Mouse (Mus musculus): Measurements from ENCODE around the gene Evi2.

Evi2 gene

GRCm38 (mm10) chr11:79530333-79530761, at the start of gene Evi2, which contains the start of gene Evi2a:
TSS of gene Evi2 (minus strand) at chr11:79530589.
TSS of gene Evi2a (minus strand) at chr11:79530609.
- in situ Hi-C loops (cut with MboI; ENCODE audit: low pct_unique_long_range_greater_than_20kb in 1 of 2, low sequenced_read_pairs in 2 of 2, unreplicated experiment in 1 of 2): no loop called here

GRCm38 (mm10) chr11:79577741-79578140, 47.4 kb upstream of the Evi2 start:
- in situ Hi-C loops (cut with MboI; ENCODE audit: low pct_unique_long_range_greater_than_20kb in 1 of 2, low sequenced_read_pairs in 2 of 2, unreplicated experiment in 1 of 2): loop anchor here (25.0 kb wide), 2 partner anchors 110 to 335 kb away; no protein-coding TSS in a partner anchor

GRCm38 (mm10) chr11:79575383-79576073, 45.1 kb upstream of the Evi2 start:
- in situ Hi-C loops (cut with MboI; ENCODE audit: low pct_unique_long_range_greater_than_20kb in 1 of 2, low sequenced_read_pairs in 2 of 2, unreplicated experiment in 1 of 2): loop anchor here (25.0 kb wide), 2 partner anchors 112 to 337 kb away; no protein-coding TSS in a partner anchor

- in situ Hi-C loops (cut with MboI; ENCODE audit: low pct_unique_long_range_greater_than_20kb in 1 of 2, low sequenced_read_pairs in 2 of 2, unreplicated experiment in 1 of 2): no loop called here
These were observed 43.4 kb upstream of the Evi2 start for GRCm38 (mm10) chr11:79573836-79574235.

GRCm38 (mm10) chr11:79570319-79570718, 39.9 kb upstream of the Evi2 start:
- in situ Hi-C loops (cut with MboI; ENCODE audit: low pct_unique_long_range_greater_than_20kb in 1 of 2, low sequenced_read_pairs in 2 of 2, unreplicated experiment in 1 of 2): no loop called here

GRCm38 (mm10) chr11:79568197-79568911, 38.0 kb upstream of the Evi2 start:
- in situ Hi-C loops (cut with MboI; ENCODE audit: low pct_unique_long_range_greater_than_20kb in 1 of 2, low sequenced_read_pairs in 2 of 2, unreplicated experiment in 1 of 2): no loop called here

GRCm38 (mm10) chr11:79566947-79567346, 36.6 kb upstream of the Evi2 start:
- in situ Hi-C loops (cut with MboI; ENCODE audit: low pct_unique_long_range_greater_than_20kb in 1 of 2, low sequenced_read_pairs in 2 of 2, unreplicated experiment in 1 of 2): no loop called here

- in situ Hi-C loops (cut with MboI; ENCODE audit: low pct_unique_long_range_greater_than_20kb in 1 of 2, low sequenced_read_pairs in 2 of 2, unreplicated experiment in 1 of 2): no loop called here
These were observed 33.1 kb upstream of the Evi2 start for GRCm38 (mm10) chr11:79563493-79563892.

GRCm38 (mm10) chr11:79560536-79560935, 30.1 kb upstream of the Evi2 start:
- in situ Hi-C loops (cut with MboI; ENCODE audit: low pct_unique_long_range_greater_than_20kb in 1 of 2, low sequenced_read_pairs in 2 of 2, unreplicated experiment in 1 of 2): no loop called here

GRCm38 (mm10) chr11:79552622-79553021, 22.2 kb upstream of the Evi2 start:
- in situ Hi-C loops (cut with MboI; ENCODE audit: low pct_unique_long_range_greater_than_20kb in 1 of 2, low sequenced_read_pairs in 2 of 2, unreplicated experiment in 1 of 2): no loop called here

GRCm38 (mm10) chr11:79536293-79536692, 5.9 kb upstream of the Evi2 start:
- in situ Hi-C loops (cut with MboI; ENCODE audit: low pct_unique_long_range_greater_than_20kb in 1 of 2, low sequenced_read_pairs in 2 of 2, unreplicated experiment in 1 of 2): no loop called here

GRCm38 (mm10) chr11:79535554-79535953, 5.2 kb upstream of the Evi2 start:
- in situ Hi-C loops (cut with MboI; ENCODE audit: low pct_unique_long_range_greater_than_20kb in 1 of 2, low sequenced_read_pairs in 2 of 2, unreplicated experiment in 1 of 2): no loop called here

GRCm38 (mm10) chr11:79533950-79534690, 3.7 kb upstream of the Evi2 start:
- in situ Hi-C loops (cut with MboI; ENCODE audit: low pct_unique_long_range_greater_than_20kb in 1 of 2, low sequenced_read_pairs in 2 of 2, unreplicated experiment in 1 of 2): no loop called here

GRCm38 (mm10) chr11:79533311-79533710, 2.9 kb upstream of the Evi2 start:
- in situ Hi-C loops (cut with MboI; ENCODE audit: low pct_unique_long_range_greater_than_20kb in 1 of 2, low sequenced_read_pairs in 2 of 2, unreplicated experiment in 1 of 2): no loop called here

- in situ Hi-C loops (cut with MboI; ENCODE audit: low pct_unique_long_range_greater_than_20kb in 1 of 2, low sequenced_read_pairs in 2 of 2, unreplicated experiment in 1 of 2): no loop called here
These were observed 1.1 kb upstream of the Evi2 start for GRCm38 (mm10) chr11:79531485-79531884.

GRCm38 (mm10) chr11:79530774-79531173, 385 bp upstream of the Evi2 start:
- in situ Hi-C loops (cut with MboI; ENCODE audit: low pct_unique_long_range_greater_than_20kb in 1 of 2, low sequenced_read_pairs in 2 of 2, unreplicated experiment in 1 of 2): no loop called here

GRCm38 (mm10) chr11:79529736-79530135, 653 bp downstream of the Evi2 start:
- in situ Hi-C loops (cut with MboI; ENCODE audit: low pct_unique_long_range_greater_than_20kb in 1 of 2, low sequenced_read_pairs in 2 of 2, unreplicated experiment in 1 of 2): no loop called here

- in situ Hi-C loops (cut with MboI; ENCODE audit: low pct_unique_long_range_greater_than_20kb in 1 of 2, low sequenced_read_pairs in 2 of 2, unreplicated experiment in 1 of 2): no loop called here
These were observed 1.2 kb downstream of the Evi2 start for GRCm38 (mm10) chr11:79529226-79529625.

GRCm38 (mm10) chr11:79528601-79529000, 1.8 kb downstream of the Evi2 start:
- in situ Hi-C loops (cut with MboI; ENCODE audit: low pct_unique_long_range_greater_than_20kb in 1 of 2, low sequenced_read_pairs in 2 of 2, unreplicated experiment in 1 of 2): no loop called here

Measured in mouse embryonic stem cell (cell line).